Mouse (Mus musculus): Measurements from ENCODE around the gene Wfdc11.

- TF ChIP-seq POLR2A (IDR thresholded peaks at IDR 0.05; ENCODE audit: extremely low read depth, insufficient read depth, low read length) (no peak), CTCF (IDR thresholded peaks at IDR 0.05; ENCODE audit: extremely low read depth, insufficient read depth, low read length) (no peak)
These were observed 24.3 kb upstream of the Wfdc11 start, which contains the start of gene Spint4 for GRCm38 (mm10) chr2:164698201-164698600.

All from cortical plate, adult 2 months (tissue).